Mouse (Mus musculus): ENCODE results near the gene Jazf1.
A peak's percentile ranks its signal among the peaks of the same experiment; 100 is the strongest.

Jazf1 gene

GRCm38 (mm10) chr6:52912143-52912918 is 156.1 kb downstream of the Jazf1 start:
- no peak for DNase-seq (ENCODE audit: low read depth, low spot score)

GRCm38 (mm10) chr6:52906801-52907200 is 161.6 kb downstream of the Jazf1 start:
- DNase-seq (ENCODE audit: low read depth, low spot score): no peak

GRCm38 (mm10) chr6:52905100-52905499 is 163.3 kb downstream of the Jazf1 start:
- no peak for DNase-seq (ENCODE audit: low read depth, low spot score)

GRCm38 (mm10) chr6:52903226-52903960 is 165.0 kb downstream of the Jazf1 start:
- no peak for DNase-seq (ENCODE audit: low read depth, low spot score)

- DNase-seq (ENCODE audit: low read depth, low spot score): no peak
Measured at GRCm38 (mm10) chr6:52899574-52900245, 168.7 kb downstream of the Jazf1 start.

- no peak for DNase-seq (ENCODE audit: low read depth, low spot score)
Measured at GRCm38 (mm10) chr6:52895075-52895474, 173.4 kb downstream of the Jazf1 start.

- DNase-seq (ENCODE audit: low read depth, low spot score): no peak
Measured at GRCm38 (mm10) chr6:52894501-52894823, 174.0 kb downstream of the Jazf1 start.

GRCm38 (mm10) chr6:52893811-52894500 is 174.5 kb downstream of the Jazf1 start:
- no peak for DNase-seq (ENCODE audit: low read depth, low spot score)

- no peak for DNase-seq (ENCODE audit: low read depth, low spot score)
Measured at GRCm38 (mm10) chr6:52892978-52893377, 175.5 kb downstream of the Jazf1 start.

- no peak for DNase-seq (ENCODE audit: low read depth, low spot score)
Measured at GRCm38 (mm10) chr6:52887541-52888203, 180.8 kb downstream of the Jazf1 start.

GRCm38 (mm10) chr6:52883773-52884172 is 184.7 kb downstream of the Jazf1 start:
- no peak for DNase-seq (ENCODE audit: low read depth, low spot score)

- no peak for DNase-seq (ENCODE audit: low read depth, low spot score)
Measured at GRCm38 (mm10) chr6:52877176-52877575, 191.3 kb downstream of the Jazf1 start.

- peak; percentile 90 for DNase-seq (ENCODE audit: low read depth, low spot score)
Measured at GRCm38 (mm10) chr6:52871306-52871705, 197.1 kb downstream of the Jazf1 start.

- no peak for DNase-seq (ENCODE audit: low read depth, low spot score)
Measured at GRCm38 (mm10) chr6:52869252-52869651, 199.2 kb downstream of the Jazf1 start.

- DNase-seq (ENCODE audit: low read depth, low spot score): no peak
Measured at GRCm38 (mm10) chr6:52868352-52868751, 200.1 kb downstream of the Jazf1 start.

- no peak for DNase-seq (ENCODE audit: low read depth, low spot score)
Measured at GRCm38 (mm10) chr6:52861928-52862327, 206.5 kb downstream of the Jazf1 start.

- DNase-seq (ENCODE audit: low read depth, low spot score): no peak
Measured at GRCm38 (mm10) chr6:52861186-52861820, 207.1 kb downstream of the Jazf1 start.

- no peak for DNase-seq (ENCODE audit: low read depth, low spot score)
Measured at GRCm38 (mm10) chr6:52860713-52861112, 207.7 kb downstream of the Jazf1 start.

- DNase-seq (ENCODE audit: low read depth, low spot score): no peak
Measured at GRCm38 (mm10) chr6:52858911-52859431, 209.5 kb downstream of the Jazf1 start.

- DNase-seq (ENCODE audit: low read depth, low spot score): no peak
Measured at GRCm38 (mm10) chr6:52852404-52853107, 215.9 kb downstream of the Jazf1 start.

Measured in ES-CJ7 (cell line).